Mouse (Mus musculus): ENCODE measurements at regions not wholly inside any gene's neighbourhood (a gene's known extent, or its start where the extent isn't known, plus 50 kb on each side); places are given as distances from the start of the nearest gene placed in this dataset.

GRCm38 (mm10) chr7:125187011-125187740 lies 257.3 kb upstream of the Kdm8 start:
- Histone ChIP-seq H3K27me3 (replicated peaks) (no peaks in the 10 kb centered on the region), H3K36me3 (no peaks in the 10 kb centered on the region), H3K4me2 (no peak overlapping the region), H3K9me3 (replicated peaks) (no peaks in the 10 kb centered on the region), H3K9ac (no peak overlapping the region), H3K4me1 (no peaks in the 10 kb centered on the region), H3K27ac (no peak overlapping the region), H3K4me3 (no peak overlapping the region)
- 58% methylated on average over 10 of the region's 10 CpGs for WGBS (ENCODE audit: insufficient replicate concordance)
- no peak for ATAC-seq

GRCm38 (mm10) chr7:125188986-125189385 lies 255.5 kb upstream of the Kdm8 start:
- Histone ChIP-seq H3K4me2 (no peak overlapping the region), H3K9me3 (replicated peaks) (no peaks in the 10 kb centered on the region), H3K9ac (no peak overlapping the region), H3K27ac (no peak overlapping the region), H3K36me3 (no peaks in the 10 kb centered on the region), H3K27me3 (replicated peaks) (no peaks in the 10 kb centered on the region), H3K4me3 (no peak overlapping the region), H3K4me1 (no peaks in the 10 kb centered on the region)
- ATAC-seq = no peak
- WGBS (ENCODE audit: insufficient replicate concordance) = 59% methylated on average over 5 of the region's 5 CpGs

GRCm38 (mm10) chr7:125190067-125190466 lies 254.4 kb upstream of the Kdm8 start:
- no peak overlapping the region for H3K27ac ChIP-seq

GRCm38 (mm10) chr7:125191313-125191712 lies 253.2 kb upstream of the Kdm8 start:
- Histone ChIP-seq H3K4me2 (no peak overlapping the region), H3K4me1 (no peaks in the 10 kb centered on the region), H3K27me3 (replicated peaks) (no peaks in the 10 kb centered on the region), H3K9me3 (replicated peaks) (no peaks in the 10 kb centered on the region), H3K36me3 (no peaks in the 10 kb centered on the region), H3K9ac (no peak overlapping the region), H3K27ac (no peak overlapping the region), H3K4me3 (no peak overlapping the region)
- no peak for ATAC-seq

More at GRCm38 (mm10) chr7:125190067-125190466, 254.4 kb upstream of the Kdm8 start:
- Histone ChIP-seq H3K4me2 (no peak overlapping the region), H3K9ac (no peak overlapping the region), H3K36me3 (no peaks in the 10 kb centered on the region), H3K27me3 (replicated peaks) (no peaks in the 10 kb centered on the region), H3K4me1 (no peaks in the 10 kb centered on the region), H3K9me3 (replicated peaks) (no peaks in the 10 kb centered on the region), H3K4me3 (no peak overlapping the region)
- WGBS (ENCODE audit: insufficient replicate concordance) = 63% methylated on average over 6 of the region's 6 CpGs
- ATAC-seq = no peak

GRCm38 (mm10) chr7:125211346-125211973 lies 233.0 kb upstream of the Kdm8 start:
- Histone ChIP-seq H3K27ac (no peak overlapping the region), H3K4me1 (no peaks in the 10 kb centered on the region), H3K4me3 (no peak overlapping the region), H3K9ac (no peak overlapping the region), H3K4me2 (no peak overlapping the region), H3K36me3 (no peaks in the 10 kb centered on the region), H3K27me3 (replicated peaks) (no peaks in the 10 kb centered on the region), H3K9me3 (replicated peaks) (no peaks in the 10 kb centered on the region)
- ATAC-seq = no peak
- 57% methylated on average over 6 of the region's 6 CpGs for WGBS (ENCODE audit: insufficient replicate concordance)

- Histone ChIP-seq H3K4me2 (no peak overlapping the region), H3K4me3 (no peak overlapping the region), H3K27me3 (replicated peaks) (no peaks in the 10 kb centered on the region), H3K27ac (no peak overlapping the region), H3K36me3 (no peaks in the 10 kb centered on the region), H3K9ac (no peak overlapping the region), H3K4me1 (no peaks in the 10 kb centered on the region), H3K9me3 (replicated peaks) (no peaks in the 10 kb centered on the region)
- 57% methylated on average over 6 of the region's 6 CpGs for WGBS (ENCODE audit: insufficient replicate concordance)
- no peak for ATAC-seq
Measured at GRCm38 (mm10) chr7:125214036-125214435, 230.4 kb upstream of the Kdm8 start.

GRCm38 (mm10) chr7:125217630-125218029 lies 226.8 kb upstream of the Kdm8 start:
- no peaks in the 10 kb centered on the region for H3K36me3 ChIP-seq
- H3K4me1 ChIP-seq = no peaks in the 10 kb centered on the region
- H3K9me3 ChIP-seq (replicated peaks) = no peaks in the 10 kb centered on the region
- WGBS (ENCODE audit: insufficient replicate concordance) = 72% methylated on average over 4 of the region's 4 CpGs
- no peak overlapping the region for H3K27ac ChIP-seq
- no peaks in the 10 kb centered on the region for H3K27me3 ChIP-seq (replicated peaks)
- no peak for ATAC-seq
- H3K9ac ChIP-seq = no peak overlapping the region
- no peak overlapping the region for H3K4me2 ChIP-seq
- no peak overlapping the region for H3K4me3 ChIP-seq

GRCm38 (mm10) chr7:125222684-125223083 lies 221.8 kb upstream of the Kdm8 start:
- no peak for ATAC-seq

GRCm38 (mm10) chr7:125234911-125235310 lies 209.6 kb upstream of the Kdm8 start:
- no peak for ATAC-seq
- no peak overlapping the region for H3K4me2 ChIP-seq
- no peak overlapping the region for H3K4me3 ChIP-seq
- H3K9ac ChIP-seq = no peak overlapping the region
- no peaks in the 10 kb centered on the region for H3K36me3 ChIP-seq
- H3K9me3 ChIP-seq (replicated peaks) = no peaks in the 10 kb centered on the region
- 67% methylated on average over 7 of the region's 7 CpGs for WGBS (ENCODE audit: insufficient replicate concordance)
- H3K4me1 ChIP-seq = no peaks in the 10 kb centered on the region
- no peak overlapping the region for H3K27ac ChIP-seq
- H3K27me3 ChIP-seq (replicated peaks) = no peaks in the 10 kb centered on the region

More at GRCm38 (mm10) chr7:125222684-125223083, 221.8 kb upstream of the Kdm8 start:
- no peaks in the 10 kb centered on the region for H3K4me1 ChIP-seq
- no peaks in the 10 kb centered on the region for H3K27me3 ChIP-seq (replicated peaks)
- no peaks in the 10 kb centered on the region for H3K9me3 ChIP-seq (replicated peaks)
- H3K36me3 ChIP-seq = no peaks in the 10 kb centered on the region
- H3K9ac ChIP-seq = no peak overlapping the region
- WGBS (ENCODE audit: insufficient replicate concordance) = 58% methylated on average over 1 of the region's 1 CpGs
- H3K4me2 ChIP-seq = no peak overlapping the region
- no peak overlapping the region for H3K4me3 ChIP-seq
- no peak overlapping the region for H3K27ac ChIP-seq

GRCm38 (mm10) chr7:125237026-125237425 lies 207.4 kb upstream of the Kdm8 start:
- 60% methylated on average over 3 of the region's 3 CpGs for WGBS (ENCODE audit: insufficient replicate concordance)
- Histone ChIP-seq H3K4me3 (no peak overlapping the region), H3K9ac (no peak overlapping the region), H3K27ac (no peak overlapping the region), H3K36me3 (no peaks in the 10 kb centered on the region), H3K9me3 (replicated peaks) (no peaks in the 10 kb centered on the region), H3K4me2 (no peak overlapping the region), H3K27me3 (replicated peaks) (no peaks in the 10 kb centered on the region), H3K4me1 (no peaks in the 10 kb centered on the region)
- ATAC-seq = no peak

- no peaks in the 10 kb centered on the region for H3K36me3 ChIP-seq
- no peak overlapping the region for H3K9ac ChIP-seq
- no peak overlapping the region for H3K27ac ChIP-seq
- ATAC-seq = no peak
- no peaks in the 10 kb centered on the region for H3K27me3 ChIP-seq (replicated peaks)
- H3K4me1 ChIP-seq = no peaks in the 10 kb centered on the region
- WGBS (ENCODE audit: insufficient replicate concordance) = 49% methylated on average over 3 of the region's 3 CpGs
- no peak overlapping the region for H3K4me2 ChIP-seq
- H3K4me3 ChIP-seq = no peak overlapping the region
- H3K9me3 ChIP-seq (replicated peaks) = no peaks in the 10 kb centered on the region
Measured at GRCm38 (mm10) chr7:125243021-125243420, 201.5 kb upstream of the Kdm8 start.

- H3K9ac ChIP-seq = no peak overlapping the region
- no peaks in the 10 kb centered on the region for H3K4me1 ChIP-seq
- no peak overlapping the region for H3K4me3 ChIP-seq
- ATAC-seq = no peak
- no peak overlapping the region for H3K27ac ChIP-seq
- H3K36me3 ChIP-seq = no peaks in the 10 kb centered on the region
- no peak overlapping the region for H3K4me2 ChIP-seq
- WGBS (ENCODE audit: insufficient replicate concordance) = 81% methylated on average over 3 of the region's 3 CpGs
- no peaks in the 10 kb centered on the region for H3K27me3 ChIP-seq (replicated peaks)
- H3K9me3 ChIP-seq (replicated peaks) = no peaks in the 10 kb centered on the region
Measured at GRCm38 (mm10) chr7:125248386-125248785, 196.1 kb upstream of the Kdm8 start.

GRCm38 (mm10) chr7:125250385-125250784 lies 194.1 kb upstream of the Kdm8 start:
- Histone ChIP-seq H3K4me3 (no peak overlapping the region), H3K9me3 (replicated peaks) (no peaks in the 10 kb centered on the region), H3K4me1 (no peaks in the 10 kb centered on the region), H3K27me3 (replicated peaks) (no peaks in the 10 kb centered on the region), H3K9ac (no peak overlapping the region), H3K36me3 (no peaks in the 10 kb centered on the region), H3K27ac (no peak overlapping the region), H3K4me2 (no peak overlapping the region)
- WGBS (ENCODE audit: insufficient replicate concordance) = 52% methylated on average over 2 of the region's 2 CpGs
- ATAC-seq = no peak
